Mouse (Mus musculus): ENCODE data around the gene Cadm4.
"Not testable (repeated sequence)": the region's sequence is repeated elsewhere in the genome, so short reads cannot be mapped to it uniquely, and the experiment has no call there.

GRCm38 (mm10) chr7:24483291-24483690, 1.5 kb downstream of the Cadm4 start:
- TF ChIP-seq NRF1 (IDR thresholded peaks at IDR 0.05; ENCODE audit: low read depth, low read length); CTCF (conservative IDR thresholded peaks at IDR 0.05 in 1 of 2, IDR thresholded peaks at IDR 0.05 in 1 of 2; ENCODE audit: low read depth in 2 of 2, low read length in 2 of 2); MAX (IDR thresholded peaks at IDR 0.05; ENCODE audit: low read length); PAX5 (IDR thresholded peaks at IDR 0.05; ENCODE audit: low read length); POLR2A (IDR thresholded peaks at IDR 0.05; ENCODE audit: low read depth, low read length); EP300 (IDR thresholded peaks at IDR 0.05; ENCODE audit: low read length); TCF12 (IDR thresholded peaks at IDR 0.05; ENCODE audit: low read depth, low read length); NELFE (IDR thresholded peaks at IDR 0.05; ENCODE audit: low read depth, low read length); KAT2A (IDR thresholded peaks at IDR 0.05; ENCODE audit: insufficient replicate concordance, low read length); USF1 (IDR thresholded peaks at IDR 0.05; ENCODE audit: low read depth, low read length): not testable (repeated sequence)
